Comparison of ENCODE assay signal across 8 mouse cellular contexts in the genomic region with DNA sequence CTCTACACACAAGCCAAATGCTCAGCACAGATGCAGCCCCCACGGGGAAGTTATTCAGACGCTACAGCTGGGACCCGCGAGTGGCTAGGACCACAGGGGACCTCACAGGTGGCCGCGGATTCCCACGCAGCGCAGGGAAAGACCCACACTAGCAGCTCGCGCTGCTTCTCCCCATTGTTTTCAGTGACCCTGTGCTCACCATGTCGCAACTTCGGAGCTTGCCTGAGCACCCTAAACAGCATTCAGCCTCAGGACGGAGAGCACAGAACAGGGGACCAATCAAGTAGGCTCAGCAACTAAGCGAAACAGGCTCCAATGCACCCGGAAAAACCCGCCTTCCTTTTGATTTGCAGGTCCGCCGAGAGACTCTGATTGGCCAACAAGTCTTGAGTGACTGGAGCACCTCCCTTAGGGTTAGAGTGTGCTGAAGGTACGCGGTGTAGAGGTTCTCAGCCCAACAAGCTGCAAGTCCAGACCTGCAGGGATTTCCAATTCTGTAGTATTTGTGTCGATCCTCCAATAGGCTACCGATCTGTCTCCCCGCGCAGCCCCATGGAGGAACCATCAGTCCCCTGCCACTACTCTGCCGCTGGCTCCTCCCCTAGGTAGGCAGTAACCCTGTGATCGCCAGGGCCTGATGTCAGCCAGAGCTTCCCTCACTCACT. TPM values are rescaled to one million over a fixed set of nuclear protein-coding genes. Genes with fewer than 3 reads are reported as not detected.
DNase-seq lines count a peak whose midpoint lies in the region; ATAC-seq lines count a peak whose summit lies in the region.
"Not testable (repeated sequence)": the region's sequence is repeated elsewhere in the genome, so short reads cannot be mapped to it uniquely, and the experiment has no call there.

Gene 5430403G16Rik, minus strand, starts transcription at position 505 of the 665 bp plus-strand sequence.

- H3K27me3 ChIP-seq in hindbrain, embryonic 13.5 days: not testable (repeated sequence)

- H3K36me3 ChIP-seq in hindbrain, embryonic 13.5 days: not testable (repeated sequence)

- peak within 1 kb of the TSS; percentile 74 for H3K27ac ChIP-seq in hindbrain, embryonic 13.5 days

- peak; percentile 78 for DNase-seq in NIH3T3 (ENCODE audit: low read depth)
- peak; percentile 77 to 80 for DNase-seq in cerebellum, postnatal 10 days
- DNase-seq in frontal cortex, postnatal 14 days (ENCODE audit: low spot score in 2 of 2): peak; percentile 67 to 70
- DNase-seq in layer of hippocampus, postnatal 25 days (ENCODE audit: extremely low spot score in 1 of 2, low spot score in 1 of 2): peak; percentile 54 to 59
- peak; percentile 88 for DNase-seq in lung, postnatal 25 days (ENCODE audit: low spot score)
- DNase-seq in retina, embryonic 14.5 days (ENCODE audit: low spot score): peak; percentile 88
- DNase-seq in thymus, postnatal 4 days: peak; percentile 77

- not testable (repeated sequence) for H3K4me1 ChIP-seq in hindbrain, embryonic 13.5 days (replicated peaks)

- ATAC-seq in hindbrain, embryonic 13.5 days (ENCODE audit: low FRiP score): peak; percentile 98

- H3K9ac ChIP-seq in hindbrain, embryonic 13.5 days: peak within 1 kb of the TSS; percentile 74

- WGBS in hindbrain, embryonic 13.5 days: under 1% methylated on average over 26 of the region's 26 CpGs

- H3K4me3 ChIP-seq in hindbrain, embryonic 13.5 days: peak within 1 kb of the TSS; percentile 49

- peak within 1 kb of the TSS; percentile 73 for H3K4me2 ChIP-seq in hindbrain, embryonic 13.5 days

- not testable (repeated sequence) for H3K9me3 ChIP-seq in hindbrain, embryonic 13.5 days

RNA-seq across cellular contexts. Expression of gene 5430403G16Rik, which starts in this region (rescaled TPM):
- polyA plus RNA-seq in hindbrain, embryonic 13.5 days (2015; fragmentation: Nextera tagmentation; extraction: Ambion mirVana): 1.8 and 2.0 TPM in 2 replicates
- total RNA-seq in layer of hippocampus, postnatal 25 days (2021): 1 to 10 TPM; 2.3 TPM

Comparison
In these comparisons a context has a peak if more than half of its experiments do, and no peak if none do; other contexts are left out.
1. Peak in every context shown above with its lines: DNase-seq, ATAC-seq, H3K4me3 ChIP-seq and H3K27ac ChIP-seq.